Mouse (Mus musculus): ENCODE data around the gene Clasrp.

GRCm38 (mm10) chr7:19557086-19557485, 47.2 kb downstream of the Clasrp start:
- no peak for TF ChIP-seq POLR2A (IDR thresholded peaks at IDR 0.05; ENCODE audit: extremely low read depth, insufficient read depth, low read length)
- TF ChIP-seq CTCF (IDR thresholded peaks at IDR 0.05; ENCODE audit: extremely low read depth, insufficient read depth, low read length), result no peak
